Mouse (Mus musculus) lung, adult 18-20 months (tissue): ENCODE results near the gene Zfp787.
"Not testable (repeated sequence)": the region's sequence is repeated elsewhere in the genome, so short reads cannot be mapped to it uniquely, and the experiment has no call there.

ENCODE experiments used
- DNase-seq, 2 experiments: peaks; one replicate each; pipeline ENCODE4 v3.0.0; 2022; ENCODE audit warnings: mixed read lengths in 2 of 2

Zfp787 gene

DNA sequence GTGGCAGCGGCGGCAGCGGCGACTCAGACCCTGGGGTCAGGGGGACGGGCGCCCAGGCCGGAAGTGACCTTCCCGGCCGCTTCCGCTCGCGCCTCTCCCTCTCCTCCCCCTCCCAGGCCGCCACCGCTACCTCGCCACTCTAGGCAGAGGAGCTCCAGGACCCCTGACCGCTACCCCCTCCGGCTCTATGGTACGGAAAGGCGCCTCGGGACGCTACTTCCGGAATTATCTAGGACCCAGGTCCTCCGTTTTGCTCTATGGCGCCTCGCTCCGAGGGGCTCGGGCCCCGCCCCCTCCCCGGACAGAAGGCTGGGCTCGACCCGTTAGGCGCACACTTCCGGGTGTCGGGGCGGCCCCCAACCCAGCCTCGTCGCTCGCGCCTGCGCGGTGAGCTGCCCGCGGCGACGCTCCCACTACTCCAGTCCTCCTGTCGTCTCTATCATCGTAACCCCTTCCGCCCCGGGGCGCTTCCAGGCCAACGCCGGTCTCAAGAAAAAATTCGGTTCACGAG is at the start of gene Zfp787:
Gene Zfp787 (minus strand): TSS at position 97 of the 511 bp plus-strand sequence.
- DNase-seq: peak; percentile 95 to 96

DNA sequence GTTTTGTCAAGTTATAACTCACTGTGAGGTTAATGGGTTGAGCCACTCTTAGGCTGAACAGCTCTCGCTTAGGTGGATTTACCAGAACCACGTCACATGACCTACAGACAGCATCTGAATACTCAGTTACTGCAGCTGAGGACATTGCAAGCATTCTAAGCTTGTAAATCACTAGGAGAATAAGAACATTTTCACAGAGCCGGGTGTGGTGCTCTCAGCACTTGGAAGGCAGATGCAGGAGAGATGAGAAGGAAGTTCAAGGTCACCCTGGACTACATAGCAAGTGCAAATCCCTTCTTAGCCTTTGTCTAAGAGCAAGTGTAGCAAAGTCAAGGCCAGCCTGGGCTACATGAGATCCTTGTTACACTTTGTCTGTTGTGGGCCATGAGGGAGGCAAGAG is 48.4 kb upstream of the Zfp787 start:
- no peak for DNase-seq

DNA sequence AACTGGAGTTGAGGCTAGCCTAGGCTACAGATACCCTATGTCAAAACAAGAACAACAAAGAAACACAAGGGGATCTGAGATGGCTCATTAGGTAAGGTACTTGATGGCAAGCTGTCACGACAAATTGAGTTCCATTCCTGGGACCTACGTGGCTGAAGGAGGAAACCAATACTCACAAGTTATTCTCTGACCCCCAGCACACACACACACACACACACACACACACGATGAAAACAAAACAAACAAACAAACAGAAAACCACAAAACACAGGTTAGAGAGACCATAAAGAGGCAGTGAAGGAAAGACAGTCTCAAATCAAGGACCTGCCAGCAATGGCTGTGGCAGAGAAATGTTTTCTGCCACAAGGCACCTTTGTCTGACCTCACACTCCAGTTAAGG is 41.0 kb upstream of the Zfp787 start, which contains the start of gene Galp:
Gene Galp (plus strand): TSS at position 301 of the 400 bp plus-strand sequence.
- no peak for DNase-seq

DNA sequence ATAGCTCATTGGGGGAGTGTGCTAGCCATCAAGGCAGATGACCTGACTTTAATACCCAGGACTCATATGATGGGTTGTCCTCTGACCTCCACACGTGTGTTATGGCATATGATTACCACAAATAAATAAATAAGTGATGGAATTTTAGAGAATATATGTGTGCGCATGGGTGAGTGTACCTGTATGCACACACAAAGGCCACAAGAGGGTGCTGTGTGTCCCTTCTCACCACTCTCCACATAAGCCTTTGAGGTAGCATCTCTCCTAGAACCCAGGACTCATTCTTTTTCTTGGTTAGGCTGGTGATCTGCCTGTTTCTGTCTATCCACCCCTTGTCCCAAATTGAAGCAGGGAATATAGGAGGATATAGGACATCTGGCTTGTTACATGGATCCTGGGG is 40.0 kb upstream of the Zfp787 start:
- no peak for DNase-seq

DNA sequence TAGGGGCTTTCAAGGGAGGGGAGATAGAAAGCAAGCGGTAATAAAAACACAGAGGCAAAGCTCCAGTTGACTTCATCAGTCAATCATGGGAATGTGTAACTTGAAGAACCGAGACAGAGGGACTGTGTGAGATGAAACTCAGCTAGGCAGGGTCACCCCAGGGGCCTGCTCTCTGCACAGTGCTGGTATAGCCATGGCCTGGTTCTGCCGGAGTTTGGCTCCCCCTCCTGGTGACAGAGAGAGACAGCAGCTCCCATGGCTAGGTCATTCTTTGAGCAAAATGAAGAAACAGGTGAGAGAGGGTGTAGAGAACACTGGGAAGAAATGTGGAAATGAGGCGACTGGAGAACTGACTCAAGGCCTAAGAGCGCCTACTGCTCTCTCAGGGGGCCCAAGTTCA is 38.3 kb upstream of the Zfp787 start:
- peak; percentile 32 to 50 for DNase-seq

DNA sequence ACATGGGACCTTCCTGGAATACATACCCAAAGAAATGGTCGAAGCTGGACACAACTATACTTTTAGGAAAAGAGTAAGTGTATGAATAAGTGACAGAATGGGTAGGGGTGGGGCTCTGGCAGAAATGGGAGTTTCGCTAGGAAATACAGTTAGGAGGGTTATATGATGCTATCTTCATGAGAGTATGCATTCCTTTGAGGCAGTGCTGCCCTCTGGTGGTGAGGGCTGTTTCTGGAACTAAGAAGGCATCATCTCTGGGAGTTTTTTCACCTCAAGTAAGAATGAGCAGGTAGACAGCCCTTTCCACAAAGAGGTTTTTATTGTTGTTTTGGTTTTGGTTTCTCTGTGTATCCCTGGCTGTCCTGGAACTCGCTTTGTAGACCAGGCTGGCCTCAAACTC is 35.6 kb upstream of the Zfp787 start:
- peak; percentile 69 to 70 for DNase-seq

DNA sequence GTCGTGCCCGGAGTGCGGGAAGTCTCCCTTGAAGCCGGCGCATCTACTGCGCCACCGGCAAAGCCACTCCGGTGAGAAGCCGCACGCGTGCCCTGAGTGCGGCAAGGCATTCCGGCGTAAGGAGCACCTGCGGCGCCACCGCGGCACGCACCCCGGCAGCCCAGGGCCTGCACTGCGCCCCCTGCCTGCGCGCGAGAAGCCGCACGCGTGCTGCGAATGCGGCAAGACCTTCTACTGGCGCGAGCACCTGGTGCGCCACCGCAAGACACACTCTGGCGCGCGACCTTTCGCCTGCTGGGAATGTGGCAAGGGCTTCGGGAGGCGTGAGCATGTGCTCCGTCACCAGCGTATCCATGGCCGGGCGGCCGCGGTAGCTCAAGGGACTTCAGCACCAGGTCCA is 33.7 kb upstream of the Zfp787 start:
- no peak for DNase-seq

DNA sequence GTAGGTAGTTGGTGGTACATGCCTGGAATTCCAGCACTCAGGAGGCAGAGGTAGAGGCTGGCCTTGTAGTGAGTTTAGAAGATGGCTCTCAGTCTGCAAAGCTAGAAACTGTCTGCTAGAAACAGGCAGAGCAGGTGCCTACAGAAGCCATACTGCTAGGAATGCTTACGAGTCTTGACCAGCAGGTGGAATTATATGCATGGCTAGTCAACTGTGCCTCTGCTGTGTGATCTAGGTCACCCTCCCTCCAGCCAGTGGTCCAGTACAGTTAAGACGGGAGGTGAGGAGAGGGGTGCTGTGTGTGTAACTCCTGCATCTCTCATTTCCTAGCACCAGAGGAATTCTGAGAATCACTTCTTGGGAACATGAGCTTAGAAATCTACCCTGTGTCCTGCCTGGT is 31.0 kb upstream of the Zfp787 start:
- no peak for DNase-seq

DNA sequence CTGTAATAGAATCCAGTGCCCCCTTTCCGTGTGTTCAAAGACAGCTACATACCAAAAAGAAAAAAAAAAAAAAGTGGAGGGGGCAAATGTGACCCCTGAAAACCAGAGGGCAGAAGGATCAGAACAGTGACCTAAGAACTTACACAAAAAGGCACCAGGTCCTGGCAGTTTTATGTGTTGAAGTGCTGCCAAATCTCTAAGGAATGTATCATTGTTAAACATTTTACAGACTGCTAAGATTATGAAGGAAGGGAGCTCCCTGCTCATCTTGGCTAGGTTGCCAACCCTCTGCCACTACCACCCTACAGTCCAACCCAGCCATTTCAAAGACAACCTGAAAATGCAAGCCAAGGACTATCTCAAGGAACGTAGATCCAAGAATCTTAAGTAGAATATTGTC is 30.4 kb upstream of the Zfp787 start:
- DNase-seq: no peak

DNA sequence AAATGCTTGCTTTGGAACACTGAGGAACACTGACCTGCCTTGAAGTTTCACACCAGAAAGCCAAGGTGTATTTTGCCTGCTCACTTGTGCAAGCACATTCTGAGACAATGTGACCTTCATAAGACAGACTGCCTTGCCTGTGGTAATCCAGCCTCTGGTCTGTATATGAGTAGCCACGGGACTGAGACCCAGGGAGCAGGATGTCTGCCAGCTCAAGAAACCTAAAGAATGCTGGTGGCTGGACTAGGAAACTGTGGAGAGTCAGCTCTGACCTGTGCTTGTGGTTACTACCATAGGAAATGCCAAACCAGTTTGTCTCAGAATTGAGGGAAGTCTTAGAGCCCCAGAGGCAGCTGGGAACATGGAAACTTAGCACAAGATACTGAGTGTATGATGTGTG is 29.6 kb upstream of the Zfp787 start:
- no peak for DNase-seq

DNA sequence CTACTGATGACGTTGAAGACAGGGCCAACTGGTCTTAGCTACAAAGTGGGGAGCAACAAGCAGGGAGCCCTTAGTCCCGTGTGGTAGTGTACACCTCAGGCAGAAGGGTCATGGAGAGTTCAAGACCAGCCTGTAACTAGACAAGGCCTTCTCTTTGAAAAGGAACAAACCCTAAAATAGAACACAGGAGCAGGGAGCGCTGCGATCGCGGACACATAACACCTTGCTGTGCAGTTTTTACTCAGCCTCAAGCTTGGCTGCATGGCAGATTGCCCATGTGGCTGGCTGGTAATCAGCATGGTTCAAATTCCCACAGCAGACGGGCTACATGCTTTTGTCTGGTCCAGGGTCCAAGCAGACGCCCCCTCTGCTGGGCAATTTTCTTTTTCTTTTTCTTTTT is 28.7 kb upstream of the Zfp787 start:
- no peak for DNase-seq

DNA sequence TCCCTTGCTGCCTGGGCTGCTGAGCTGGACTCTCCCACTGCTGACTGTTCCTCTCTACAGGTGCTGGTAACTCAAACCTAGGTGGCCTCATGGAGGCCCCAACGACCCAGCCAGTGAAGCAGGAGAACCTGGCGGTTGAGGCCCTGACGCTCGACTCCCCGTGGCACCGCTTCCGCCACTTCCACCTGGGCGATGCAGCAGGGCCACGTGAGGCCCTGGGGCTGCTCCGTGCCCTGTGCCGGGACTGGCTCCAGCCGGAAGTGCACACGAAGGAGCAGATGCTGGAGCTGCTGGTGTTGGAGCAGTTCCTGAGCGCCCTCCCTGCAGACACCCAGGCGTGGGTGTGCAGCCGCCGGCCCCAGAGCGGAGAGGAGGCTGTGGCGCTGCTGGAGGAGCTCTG is 28.0 kb upstream of the Zfp787 start:
- no peak for DNase-seq

DNA sequence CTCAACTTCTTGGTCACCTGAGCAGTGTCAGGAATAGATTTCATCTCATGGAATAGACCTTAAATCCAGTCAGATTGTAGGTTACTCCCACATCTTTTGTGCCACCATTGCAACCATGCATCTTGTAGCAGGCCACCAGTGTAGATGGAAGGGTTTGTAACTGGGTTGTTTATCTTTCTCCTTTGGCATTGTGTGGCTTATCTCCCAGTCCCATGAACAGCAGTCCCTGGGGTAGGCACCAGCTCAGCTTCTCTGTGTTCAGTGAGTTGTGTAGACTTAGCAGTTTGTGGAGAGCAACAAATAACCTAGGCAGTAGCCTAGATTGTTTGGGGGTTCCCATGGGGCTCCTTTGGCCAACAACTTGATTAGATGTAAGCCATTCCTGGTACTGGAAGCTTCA is 27.1 kb upstream of the Zfp787 start:
- DNase-seq: no peak

DNA sequence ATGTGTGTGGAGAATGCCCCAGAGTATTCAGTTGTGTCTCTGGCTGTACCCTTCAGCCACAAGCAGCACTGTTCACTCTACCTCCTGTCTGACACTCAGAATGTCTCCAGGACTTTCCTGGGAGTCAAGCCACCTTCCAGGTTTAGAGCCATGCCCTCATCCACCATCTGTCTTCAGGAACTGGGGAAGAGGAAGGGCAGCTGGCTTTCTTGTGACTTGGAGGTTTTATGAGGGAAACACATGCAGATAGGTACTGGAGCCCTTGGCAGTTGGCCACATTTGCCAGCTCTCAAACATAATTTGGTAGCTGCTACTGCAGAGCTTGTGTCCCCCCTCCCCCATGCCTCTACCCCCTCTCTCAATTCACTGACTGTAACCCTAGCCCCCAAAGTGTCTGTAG is 23.2 kb upstream of the Zfp787 start:
- no peak for DNase-seq

DNA sequence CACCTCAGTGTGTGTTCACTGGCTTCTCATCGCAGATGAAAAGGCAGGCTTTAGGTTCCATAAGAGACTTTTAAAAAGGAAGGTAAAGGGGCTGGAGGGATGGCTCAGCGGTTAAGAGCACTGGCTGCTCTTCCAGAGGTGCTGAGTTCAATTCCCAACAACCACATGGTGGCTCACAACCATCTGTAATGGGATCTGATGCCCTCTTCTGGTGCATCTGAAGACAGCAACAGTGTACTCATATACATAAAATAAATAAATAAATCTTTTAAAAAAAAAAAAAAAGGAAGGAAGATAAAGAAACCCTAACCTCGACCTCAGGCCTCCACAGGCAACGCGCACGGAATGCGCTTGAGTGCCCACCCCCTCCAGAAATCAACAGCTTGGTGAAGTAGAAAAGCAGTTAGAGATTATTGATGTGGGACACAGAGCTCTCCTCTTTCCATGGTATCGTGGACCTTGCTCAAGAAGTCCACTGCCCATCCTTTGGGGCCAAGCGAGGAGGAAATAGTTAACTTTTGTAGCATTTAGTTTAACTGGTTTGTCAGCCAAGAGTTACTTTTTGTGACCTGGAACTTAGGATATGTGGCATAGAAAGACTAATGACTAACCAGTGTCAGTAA is 18.7 kb upstream of the Zfp787 start:
- DNase-seq: not testable (repeated sequence)

DNA sequence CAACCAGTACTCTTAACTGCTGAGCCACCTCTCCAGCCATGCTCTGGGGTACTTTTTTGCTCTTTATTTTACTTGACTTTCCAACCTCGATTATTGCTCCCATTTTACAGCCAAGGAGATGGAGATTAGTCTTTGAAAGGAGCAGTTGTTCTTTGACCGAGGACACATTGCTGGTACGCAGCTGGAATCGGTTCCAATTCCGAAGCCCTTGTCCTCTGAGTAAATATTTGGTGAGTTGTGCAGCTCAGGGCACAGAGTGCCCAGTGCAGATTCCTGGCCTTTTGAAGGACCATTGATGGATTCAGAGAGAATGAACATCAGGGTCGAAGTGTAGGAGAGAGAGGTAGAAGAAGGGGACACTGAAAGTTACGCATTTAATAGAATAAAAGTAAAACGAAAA is 18.1 kb upstream of the Zfp787 start:
- DNase-seq: peak; percentile 49 to 72

DNA sequence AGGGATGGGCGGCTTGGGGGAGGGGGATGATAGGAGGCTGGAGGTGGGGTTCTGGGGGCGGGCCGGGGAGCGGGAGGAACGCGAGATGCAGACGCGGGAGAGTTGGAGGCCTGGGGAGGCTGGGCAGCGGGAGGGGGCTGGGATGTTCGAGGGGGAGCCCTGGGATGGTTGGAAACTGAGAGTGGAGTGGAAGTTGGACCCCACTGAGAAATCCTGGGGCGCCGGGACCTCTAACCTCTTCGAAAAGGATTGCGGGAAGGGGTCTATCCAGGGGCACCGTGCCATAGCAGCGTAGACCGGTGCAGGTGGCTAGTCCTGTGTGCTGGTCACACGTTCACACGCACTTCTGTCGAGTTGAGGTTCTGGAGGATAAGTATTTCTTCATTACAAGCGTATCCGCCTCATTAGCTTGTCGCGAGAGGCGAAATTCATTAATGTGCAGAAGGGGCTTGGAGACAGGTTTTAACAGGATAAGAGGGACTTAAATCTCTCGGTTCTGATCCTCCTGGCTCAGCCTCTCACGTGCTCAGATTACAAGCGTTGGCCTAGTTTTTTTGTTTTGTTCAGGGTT is 17.0 kb upstream of the Zfp787 start:
- DNase-seq: peak in 1 of 2 experiments; percentile 26

DNA sequence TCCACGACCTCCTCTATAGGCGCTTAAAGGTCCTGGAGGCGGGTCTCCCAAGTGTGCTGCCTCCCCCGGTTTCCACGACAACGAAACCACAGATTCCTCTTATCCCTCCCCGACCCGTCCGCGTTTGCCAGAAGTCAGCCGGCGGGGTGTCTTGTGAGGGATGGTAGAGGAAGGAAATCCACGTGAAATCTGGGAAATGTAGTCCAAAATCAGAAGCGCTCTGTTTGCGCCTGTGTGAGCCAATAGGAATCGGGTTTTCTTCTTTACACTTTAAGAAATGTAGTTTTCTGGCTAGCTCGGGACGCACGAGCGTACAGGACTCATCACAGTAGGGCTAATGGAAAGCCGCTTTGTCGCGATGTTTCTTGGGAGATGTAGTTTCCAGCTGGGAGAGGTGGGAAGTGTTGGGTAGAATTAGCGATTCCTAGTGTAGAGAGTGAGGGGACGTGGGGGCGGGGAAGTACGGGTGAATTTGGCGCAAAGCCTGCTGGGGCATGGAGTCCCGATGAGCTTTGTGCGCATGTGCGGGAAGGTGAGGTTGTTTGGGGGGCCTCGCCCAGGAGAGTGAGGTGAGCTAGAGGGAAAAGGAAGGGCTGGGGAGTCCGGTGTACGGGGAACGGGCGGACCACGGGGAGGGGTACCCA is 16.3 kb upstream of the Zfp787 start, which contains the start of gene Zfp444:
Gene Zfp444 (plus strand): TSS at position 221 of the 644 bp plus-strand sequence.
- peak; percentile 99 for DNase-seq

DNA sequence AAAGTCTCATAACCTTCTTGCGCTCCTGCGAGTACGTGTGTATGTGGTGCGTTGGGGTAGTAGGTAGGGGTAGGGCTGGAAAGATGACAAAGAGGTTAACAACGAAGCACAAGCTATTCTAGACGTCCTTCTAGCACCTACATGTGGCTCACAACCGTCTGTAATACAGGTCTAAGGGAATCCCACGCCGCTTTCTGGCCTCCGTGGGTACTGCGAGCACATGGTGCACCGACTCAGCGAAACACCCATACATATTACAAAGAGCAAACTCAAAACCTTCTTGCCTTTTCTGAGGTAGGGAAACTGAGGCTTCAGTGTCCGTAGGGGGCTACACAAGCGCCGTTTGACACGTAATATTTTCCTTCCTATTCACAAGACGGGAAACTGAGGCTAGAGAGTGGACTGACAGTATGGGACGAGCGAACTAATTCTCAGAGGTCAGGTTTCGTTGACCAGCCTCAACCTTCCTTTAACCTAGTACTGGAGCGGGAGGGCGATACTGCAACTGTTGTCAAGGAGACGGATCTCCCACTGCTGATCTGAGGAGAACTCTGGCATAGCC is 15.7 kb upstream of the Zfp787 start:
- DNase-seq: peak; percentile 78 to 84

DNA sequence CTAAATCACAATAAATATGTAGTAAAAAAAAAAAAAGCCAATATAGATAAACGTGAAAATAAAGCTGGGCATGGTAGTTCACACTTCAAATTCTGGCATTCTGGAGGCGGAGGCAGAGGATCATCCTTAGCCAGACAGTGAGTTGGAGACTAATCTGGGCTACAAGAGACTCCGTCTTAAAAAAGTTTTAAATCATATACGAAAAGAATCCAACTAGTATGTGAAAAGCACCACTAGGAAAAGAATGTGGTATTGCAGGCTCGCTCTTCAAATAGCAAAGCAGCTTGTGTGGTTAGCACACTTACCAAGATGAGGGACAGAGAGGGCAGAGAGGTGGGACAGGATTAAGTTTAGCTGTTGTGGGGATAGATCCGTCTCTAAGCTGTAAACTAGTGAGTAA is 15.1 kb upstream of the Zfp787 start:
- DNase-seq: no peak

DNA sequence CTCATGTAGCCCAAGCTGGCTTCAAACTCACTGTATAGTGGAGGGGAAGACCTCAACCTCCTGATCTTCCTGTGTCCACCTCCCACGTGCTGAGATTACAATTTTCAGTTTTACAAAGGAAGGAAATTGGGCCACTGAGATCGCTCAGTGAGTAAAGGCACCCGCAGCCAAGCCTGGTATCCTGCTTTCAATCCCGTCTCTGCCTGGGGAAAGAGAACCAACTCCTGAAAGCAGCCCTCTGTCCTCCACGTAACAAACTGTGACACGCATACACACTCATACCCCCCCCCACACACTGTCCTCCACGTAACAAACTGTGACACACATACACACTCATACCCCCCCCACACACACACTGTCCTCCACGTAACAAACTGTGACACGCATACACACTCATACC is 14.6 kb upstream of the Zfp787 start:
- DNase-seq: no peak

DNA sequence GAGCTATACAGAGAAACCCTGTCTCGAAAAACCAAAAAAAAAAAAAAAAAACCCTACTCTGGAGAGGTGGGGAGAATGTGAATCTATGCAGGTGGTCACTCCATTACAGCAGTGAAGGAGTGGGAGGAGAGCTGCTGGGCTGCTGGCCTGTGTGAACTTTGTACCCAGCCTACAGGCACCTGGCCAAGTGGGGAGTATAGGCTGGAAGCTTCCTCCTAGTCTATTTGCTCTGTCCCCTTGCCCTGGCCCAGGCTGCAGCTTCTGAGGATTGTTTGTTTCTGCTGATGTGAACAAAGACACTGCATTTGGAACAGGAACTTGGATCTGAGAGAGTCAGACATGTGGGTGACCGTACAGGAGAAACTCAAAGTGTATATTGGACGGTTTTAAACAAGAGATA is 13.6 kb upstream of the Zfp787 start:
- DNase-seq: peak; percentile 57 to 66

DNA sequence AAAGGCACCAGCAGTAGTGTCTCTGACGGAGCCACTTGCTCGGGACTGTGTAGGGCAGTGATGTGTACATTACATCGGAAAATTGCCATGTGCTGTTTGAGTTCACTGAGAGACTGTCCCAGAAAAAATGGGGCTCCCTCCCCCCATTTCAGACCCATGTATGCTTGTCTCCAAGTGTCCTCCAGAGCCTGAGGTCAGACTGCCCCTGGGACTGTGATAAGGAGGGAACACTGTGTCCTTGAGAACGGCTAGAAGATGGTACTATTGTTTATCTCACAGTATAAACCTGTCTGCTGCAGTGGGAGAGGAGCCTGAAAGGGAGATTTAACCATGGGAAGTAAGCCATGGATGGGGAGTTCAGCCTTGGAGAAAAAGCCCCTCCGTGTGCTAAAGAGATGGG is 8.9 kb upstream of the Zfp787 start:
- DNase-seq: no peak

DNA sequence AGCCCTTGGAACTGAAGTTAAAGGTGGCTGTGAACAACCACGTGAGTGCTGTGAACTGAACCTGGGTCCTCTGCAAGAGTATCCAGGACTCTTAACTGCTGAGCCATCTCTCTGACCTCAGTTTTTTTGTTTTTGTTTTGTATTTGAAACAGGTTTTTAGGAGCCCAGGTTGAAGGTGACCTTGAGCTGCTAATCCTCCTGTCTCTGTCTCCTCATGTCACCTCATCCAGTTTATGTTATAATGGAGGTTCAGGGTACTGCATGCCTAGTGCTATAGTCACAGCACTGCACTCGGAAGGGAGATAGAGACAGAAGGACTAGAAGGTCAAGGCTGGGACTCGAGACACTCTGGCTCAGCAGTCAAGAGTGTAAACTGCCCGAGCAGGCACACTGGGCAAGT is 6.4 kb upstream of the Zfp787 start:
- no peak for DNase-seq
